Mouse (Mus musculus): Measurements from ENCODE around the gene Calr. TPM values are rescaled to one million over a fixed set of nuclear protein-coding genes. Genes with fewer than 3 reads are reported as not detected.

The Calr gene
- total and polyA plus RNA-seq, 2 experiments = 308 to 411 TPM

GRCm38 (mm10) chr8:84846094-84846721 is 526 bp downstream of the Calr start:
- peak; percentile 37 for DNase-seq (ENCODE audit: extremely low read depth, low read depth, low spot score)
- WGBS = under 1% methylated on average over 30 of the region's 30 CpGs
- peak overlapping the region; percentile 91 for H3K4me3 ChIP-seq (ENCODE audit: insufficient read depth, low read depth, low read length)
- H3K27me3 ChIP-seq (ENCODE audit: control insufficient read depth, insufficient read depth, low read length) = no peaks in the 10 kb centered on the region
- H3K27ac ChIP-seq (replicated peaks; ENCODE audit: insufficient read depth, low read depth, low read length) = peak overlapping the region; percentile 85
- H3K4me1 ChIP-seq (ENCODE audit: control insufficient read depth, insufficient read depth, low read length) = peaks cover 21% of the 10 kb centered on the region
- TF ChIP-seq POLR2A (IDR thresholded peaks at IDR 0.05; ENCODE audit: extremely low read depth, insufficient read depth, low read length) = no peak
- TF ChIP-seq CTCF (IDR thresholded peaks at IDR 0.05; ENCODE audit: low read depth, low read length) = no peak
- H3K79me2 ChIP-seq (ENCODE audit: control insufficient read depth, insufficient read depth, low read length) = peaks cover 10% of the 10 kb centered on the region; the same call in 1 of the 2 replicates
- peaks cover 36% of the 10 kb centered on the region for H3K36me3 ChIP-seq (ENCODE audit: control insufficient read depth, insufficient read depth, low read length)
- H3K9ac ChIP-seq (ENCODE audit: low read depth, low read length) = peak overlapping the region; percentile 96

GRCm38 (mm10) chr8:84845355-84846093 is 1.2 kb downstream of the Calr start:
- 5% methylated on average over 12 of the region's 12 CpGs for WGBS
- H3K4me3 ChIP-seq (ENCODE audit: insufficient read depth, low read depth, low read length) = peak overlapping the region; percentile 91
- TF ChIP-seq CTCF (IDR thresholded peaks at IDR 0.05; ENCODE audit: low read depth, low read length) (peak; percentile 46), POLR2A (IDR thresholded peaks at IDR 0.05; ENCODE audit: extremely low read depth, insufficient read depth, low read length) (no peak)
- H3K79me2 ChIP-seq (ENCODE audit: control insufficient read depth, insufficient read depth, low read length) = peaks cover 10% of the 10 kb centered on the region; the same call in 1 of the 2 replicates
- H3K36me3 ChIP-seq (ENCODE audit: control insufficient read depth, insufficient read depth, low read length) = peaks cover 36% of the 10 kb centered on the region
- peaks cover 21% of the 10 kb centered on the region for H3K4me1 ChIP-seq (ENCODE audit: control insufficient read depth, insufficient read depth, low read length)
- peak overlapping the region; percentile 85 for H3K27ac ChIP-seq (replicated peaks; ENCODE audit: insufficient read depth, low read depth, low read length)
- no peaks in the 10 kb centered on the region for H3K27me3 ChIP-seq (ENCODE audit: control insufficient read depth, insufficient read depth, low read length)
- H3K9ac ChIP-seq (ENCODE audit: low read depth, low read length) = peak overlapping the region; percentile 96
- DNase-seq (ENCODE audit: extremely low read depth, low read depth, low spot score) = peak; percentile 66

GRCm38 (mm10) chr8:84844397-84845070 is 2.2 kb downstream of the Calr start:
- H3K36me3 ChIP-seq (ENCODE audit: control insufficient read depth, insufficient read depth, low read length) = peaks cover 36% of the 10 kb centered on the region
- no peak for TF ChIP-seq CTCF (IDR thresholded peaks at IDR 0.05; ENCODE audit: low read depth, low read length)
- no peak for TF ChIP-seq POLR2A (IDR thresholded peaks at IDR 0.05; ENCODE audit: extremely low read depth, insufficient read depth, low read length)
- H3K4me1 ChIP-seq (ENCODE audit: control insufficient read depth, insufficient read depth, low read length) = peaks cover 21% of the 10 kb centered on the region
- H3K27me3 ChIP-seq (ENCODE audit: control insufficient read depth, insufficient read depth, low read length) = no peaks in the 10 kb centered on the region
- 41% methylated on average over 9 of the region's 9 CpGs for WGBS
- H3K79me2 ChIP-seq (ENCODE audit: control insufficient read depth, insufficient read depth, low read length) = peaks cover 10% of the 10 kb centered on the region; the same call in 1 of the 2 replicates
- H3K4me3 ChIP-seq (ENCODE audit: insufficient read depth, low read depth, low read length) = peak overlapping the region; percentile 3; the same call in 1 of the 2 replicates
- DNase-seq (ENCODE audit: extremely low read depth, low read depth, low spot score) = peak; percentile 48
- H3K9ac ChIP-seq (ENCODE audit: low read depth, low read length) = peak overlapping the region; percentile 9
- no peak overlapping the region for H3K27ac ChIP-seq (replicated peaks; ENCODE audit: insufficient read depth, low read depth, low read length)

- H3K4me1 ChIP-seq (ENCODE audit: control insufficient read depth, insufficient read depth, low read length) = peaks cover 14% of the 10 kb centered on the region
- no peaks in the 10 kb centered on the region for H3K27me3 ChIP-seq (ENCODE audit: control insufficient read depth, insufficient read depth, low read length)
- no peak overlapping the region for H3K4me3 ChIP-seq (ENCODE audit: insufficient read depth, low read depth, low read length)
- peaks cover 9% of the 10 kb centered on the region; the same call in 1 of the 2 replicates for H3K79me2 ChIP-seq (ENCODE audit: control insufficient read depth, insufficient read depth, low read length)
- H3K36me3 ChIP-seq (ENCODE audit: control insufficient read depth, insufficient read depth, low read length) = peaks cover 43% of the 10 kb centered on the region
- H3K9ac ChIP-seq (ENCODE audit: low read depth, low read length) = no peak overlapping the region
- no peak for TF ChIP-seq POLR2A (IDR thresholded peaks at IDR 0.05; ENCODE audit: extremely low read depth, insufficient read depth, low read length)
- no peak for TF ChIP-seq CTCF (IDR thresholded peaks at IDR 0.05; ENCODE audit: low read depth, low read length)
- no peak overlapping the region for H3K27ac ChIP-seq (replicated peaks; ENCODE audit: insufficient read depth, low read depth, low read length)
- 20% methylated on average over 1 of the region's 1 CpGs for WGBS
- peak; percentile 43 for DNase-seq (ENCODE audit: extremely low read depth, low read depth, low spot score)
Measured at GRCm38 (mm10) chr8:84841514-84841913, 5.2 kb downstream of the Calr start.

GRCm38 (mm10) chr8:84840248-84840999 is 6.3 kb downstream of the Calr start, which contains the start of gene Rad23a:
Gene Rad23a (minus strand): TSS chr8:84840665.
- DNase-seq (ENCODE audit: extremely low read depth, low read depth, low spot score) = peak; percentile 92
- peaks cover 14% of the 10 kb centered on the region for H3K4me1 ChIP-seq (ENCODE audit: control insufficient read depth, insufficient read depth, low read length)
- H3K4me3 ChIP-seq (ENCODE audit: insufficient read depth, low read depth, low read length) = peak within 1 kb of the TSS; percentile 98
- under 1% methylated on average over 55 of the region's 55 CpGs for WGBS
- H3K79me2 ChIP-seq (ENCODE audit: control insufficient read depth, insufficient read depth, low read length) = no peaks in the 10 kb centered on the region
- TF ChIP-seq CTCF (IDR thresholded peaks at IDR 0.05; ENCODE audit: low read depth, low read length) (no peak), POLR2A (IDR thresholded peaks at IDR 0.05; ENCODE audit: extremely low read depth, insufficient read depth, low read length) (0 out of 2 replicates have a peak, but pooled peaks have one; percentile 67)
- H3K27me3 ChIP-seq (ENCODE audit: control insufficient read depth, insufficient read depth, low read length) = no peaks in the 10 kb centered on the region
- peaks cover 52% of the 10 kb centered on the region for H3K36me3 ChIP-seq (ENCODE audit: control insufficient read depth, insufficient read depth, low read length)
- peak within 1 kb of the TSS; percentile 93 for H3K9ac ChIP-seq (ENCODE audit: low read depth, low read length)
- peak within 1 kb of the TSS; percentile 70 for H3K27ac ChIP-seq (replicated peaks; ENCODE audit: insufficient read depth, low read depth, low read length)
